Mouse (Mus musculus): Measurements from ENCODE around the gene Rtn1.
"Not testable (repeated sequence)": the region's sequence is repeated elsewhere in the genome, so short reads cannot be mapped to it uniquely, and the experiment has no call there.

Rtn1 gene

DNA sequence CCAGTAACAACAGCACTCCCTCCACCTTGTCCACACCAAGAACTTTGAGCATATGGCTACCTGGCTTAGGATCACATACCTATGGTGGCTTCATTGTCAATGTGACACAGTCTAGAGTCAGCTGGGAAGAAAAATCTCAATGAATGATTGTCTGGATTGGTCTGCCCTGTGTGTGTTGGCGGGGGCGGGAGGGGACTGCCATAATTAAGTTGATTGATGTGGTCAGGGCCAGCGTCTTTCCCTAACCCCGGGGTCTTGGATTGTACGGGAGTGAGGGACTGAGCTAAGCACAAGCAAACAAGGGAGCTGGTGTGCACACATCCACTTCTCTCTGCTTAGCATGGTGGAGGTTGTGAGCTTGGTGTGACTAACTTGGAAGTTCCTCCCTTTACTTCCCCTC is 83.8 kb downstream of the Rtn1 start:
- no peak for DNase-seq (ENCODE audit: low read depth, low spot score)

DNA sequence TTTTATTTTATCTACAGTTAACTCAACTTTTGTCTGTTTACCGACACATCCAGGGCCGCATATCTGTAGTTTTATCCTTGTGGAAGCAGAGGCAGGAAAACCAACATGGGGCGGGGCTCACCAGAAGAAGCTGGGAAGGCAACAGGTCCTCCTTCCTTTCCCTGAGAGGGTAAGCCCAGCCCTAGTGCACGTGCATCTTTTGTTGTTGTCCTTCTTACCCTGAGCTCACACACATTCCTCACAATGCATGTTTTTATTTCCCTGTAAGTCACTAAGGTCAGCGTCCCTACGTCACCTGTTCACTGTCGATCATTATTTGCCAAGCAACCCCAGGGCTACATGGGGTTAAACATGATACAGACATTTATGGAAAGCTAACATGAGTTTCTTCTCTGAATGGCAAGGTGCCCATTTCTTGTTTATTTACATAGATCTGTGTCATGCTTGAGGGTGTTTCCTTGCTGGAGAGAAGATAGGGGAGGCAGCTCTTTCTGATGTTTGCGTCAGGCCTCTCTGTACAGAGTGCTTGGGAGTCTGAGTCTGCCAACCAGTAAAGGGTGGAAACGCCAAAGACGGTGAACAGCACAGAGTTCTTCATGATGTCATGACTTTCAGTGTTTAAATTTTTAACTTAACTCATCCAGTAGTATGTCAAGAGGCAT is 84.5 kb downstream of the Rtn1 start:
- no peak for DNase-seq (ENCODE audit: low read depth, low spot score)

DNA sequence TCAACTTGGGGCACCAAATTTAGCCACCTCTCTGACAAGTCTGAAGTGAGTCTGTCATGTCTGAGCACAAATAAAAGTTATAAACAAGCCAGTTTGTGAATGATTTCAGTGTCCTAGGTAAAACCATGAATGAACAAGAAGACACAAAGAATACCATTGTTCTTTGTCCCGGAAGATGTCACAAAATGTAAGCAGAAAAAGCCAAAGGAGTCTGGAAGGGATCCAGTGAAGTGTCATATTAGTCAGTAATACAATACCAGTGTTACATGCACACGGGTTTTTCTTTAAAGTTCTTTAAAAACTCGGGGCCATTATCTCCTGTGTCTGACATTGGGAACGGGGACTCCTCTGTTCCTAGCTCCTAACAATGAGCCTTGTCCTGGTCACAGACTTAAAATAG is 85.1 kb downstream of the Rtn1 start:
- DNase-seq (ENCODE audit: low read depth, low spot score), result no peak

DNA sequence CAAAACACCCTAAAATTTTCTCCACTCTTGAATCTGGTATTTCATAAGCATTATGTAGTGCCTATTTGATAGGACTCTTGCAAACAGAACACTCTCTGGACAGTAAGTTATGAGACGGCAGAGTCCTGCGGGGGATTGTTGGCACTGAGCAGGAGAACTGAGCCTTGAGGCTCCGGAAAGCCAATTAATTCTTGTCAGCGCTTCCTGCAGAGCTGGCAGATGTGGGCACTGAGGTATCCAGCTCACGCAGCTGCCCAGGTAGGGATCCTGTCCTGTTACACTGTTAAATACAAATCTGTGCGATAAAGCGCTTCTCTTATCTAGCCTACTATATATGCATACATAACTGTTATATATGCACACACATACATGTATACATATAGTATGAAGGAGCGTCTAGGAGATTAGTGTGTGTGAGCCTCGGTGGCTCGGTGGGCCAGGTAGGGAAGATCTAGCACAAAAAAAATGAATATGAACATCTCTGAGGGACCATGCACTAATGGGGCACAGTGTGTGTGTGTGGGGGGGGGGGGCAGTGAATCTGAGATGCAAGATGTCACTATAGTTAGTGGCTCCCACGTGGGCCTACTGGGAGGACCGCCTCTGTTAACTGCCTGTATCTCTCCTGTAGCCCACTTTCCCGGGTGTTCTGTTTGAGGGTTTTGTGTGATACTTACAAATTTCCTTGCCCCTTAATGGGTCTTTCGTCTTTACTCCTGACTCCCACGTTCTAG is 93.0 kb downstream of the Rtn1 start:
- DNase-seq (ENCODE audit: low read depth, low spot score), result no peak

DNA sequence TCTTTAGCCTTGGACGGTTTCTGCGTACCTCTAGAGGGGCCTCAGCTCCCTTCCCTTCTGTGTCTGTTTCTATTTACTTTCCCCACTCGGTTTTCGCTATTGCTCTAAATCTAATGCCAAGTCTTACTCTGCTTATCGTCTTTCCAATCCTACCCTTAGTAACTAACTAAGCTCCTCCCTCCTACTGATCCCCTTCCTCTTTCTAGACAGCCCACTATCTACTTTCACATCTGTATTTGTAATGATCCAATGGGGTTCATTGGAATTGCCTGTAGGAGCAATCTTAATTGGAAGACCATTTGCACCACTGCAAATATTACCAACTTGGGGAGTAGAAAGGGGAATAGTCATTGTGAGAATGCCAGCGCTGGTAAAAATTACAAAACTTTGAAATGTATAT is 98.0 kb downstream of the Rtn1 start:
- no peak for DNase-seq (ENCODE audit: low read depth, low spot score)

DNA sequence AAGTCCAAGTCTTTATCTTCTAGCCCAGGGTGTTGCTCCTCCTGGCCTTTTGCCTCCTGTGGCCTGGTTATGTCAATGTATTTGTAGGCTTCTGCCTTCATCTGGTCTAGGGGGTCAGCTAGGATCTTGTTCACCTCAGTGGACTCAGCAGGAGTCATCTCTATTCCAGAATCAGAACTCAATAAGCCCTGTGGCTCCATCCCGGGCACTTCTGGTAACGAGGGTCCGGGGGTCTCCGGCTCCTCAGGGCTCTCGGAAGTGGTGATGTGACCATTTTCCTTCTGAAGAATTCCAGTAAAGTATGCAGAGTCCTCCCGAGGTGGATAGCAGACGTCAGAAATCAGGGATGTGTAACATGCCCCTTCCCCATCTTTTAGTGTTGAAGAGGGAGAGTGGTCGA is 100.3 kb downstream of the Rtn1 start:
- DNase-seq (ENCODE audit: low read depth, low spot score), result no peak

DNA sequence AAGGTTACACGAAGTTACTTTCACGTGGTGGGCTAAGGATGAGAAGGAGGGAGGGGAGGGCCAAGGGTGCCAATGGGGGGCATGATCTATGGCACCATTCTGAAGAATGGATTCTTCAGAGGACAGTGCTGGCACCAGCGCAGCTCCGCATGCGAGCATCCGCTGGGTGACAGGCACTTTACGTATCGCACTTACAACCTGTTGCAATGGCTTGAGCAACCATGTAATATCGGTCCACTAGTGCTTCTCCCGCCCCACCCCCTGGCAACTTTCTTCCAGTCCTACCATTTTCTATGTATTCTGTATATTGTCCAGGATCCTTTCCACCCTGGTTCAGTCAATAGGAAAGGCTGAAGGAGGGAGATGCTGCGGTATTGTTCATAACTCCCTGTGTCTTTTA is 102.6 kb downstream of the Rtn1 start:
- DNase-seq (ENCODE audit: low read depth, low spot score), result no peak

DNA sequence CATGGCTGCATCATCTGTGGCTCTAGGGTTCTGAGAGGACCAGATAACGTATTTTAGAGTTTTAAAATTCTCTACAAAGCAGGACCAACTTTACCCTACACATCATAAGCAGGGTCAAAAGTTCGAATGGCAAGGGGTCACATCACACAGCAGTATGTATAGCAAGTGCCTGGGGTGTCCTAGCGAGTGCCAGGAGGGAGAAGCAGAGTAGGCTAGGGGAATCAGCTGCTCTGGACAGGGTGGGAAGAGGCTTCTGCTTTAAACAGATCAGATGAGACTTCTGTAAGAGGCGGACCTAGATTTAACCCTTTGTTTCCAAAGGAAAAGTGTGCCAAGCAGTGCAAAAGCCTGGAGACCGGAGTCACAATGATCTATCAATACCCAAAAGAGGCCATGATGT is 103.4 kb downstream of the Rtn1 start:
- DNase-seq (ENCODE audit: low read depth, low spot score), result no peak

DNA sequence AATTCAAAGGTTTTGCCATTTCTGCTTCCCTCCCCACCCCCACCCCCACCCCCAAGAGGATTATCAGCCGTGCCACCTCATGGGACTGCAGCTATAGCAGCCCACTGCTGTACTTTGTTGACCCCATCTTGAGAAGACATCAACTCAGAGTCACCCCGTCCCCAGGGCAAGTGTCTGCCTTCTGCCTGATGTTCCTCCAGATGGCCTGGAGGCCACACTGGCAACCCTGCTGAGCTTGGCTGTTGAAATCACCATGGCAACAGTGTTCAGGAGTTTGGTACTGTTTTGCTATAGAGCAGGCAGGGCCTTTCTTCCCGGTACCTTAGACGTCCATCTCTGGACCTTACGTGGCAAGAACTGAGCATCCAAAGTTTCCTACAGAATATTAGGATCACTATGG is 103.9 kb downstream of the Rtn1 start:
- no peak for DNase-seq (ENCODE audit: low read depth, low spot score)

DNA sequence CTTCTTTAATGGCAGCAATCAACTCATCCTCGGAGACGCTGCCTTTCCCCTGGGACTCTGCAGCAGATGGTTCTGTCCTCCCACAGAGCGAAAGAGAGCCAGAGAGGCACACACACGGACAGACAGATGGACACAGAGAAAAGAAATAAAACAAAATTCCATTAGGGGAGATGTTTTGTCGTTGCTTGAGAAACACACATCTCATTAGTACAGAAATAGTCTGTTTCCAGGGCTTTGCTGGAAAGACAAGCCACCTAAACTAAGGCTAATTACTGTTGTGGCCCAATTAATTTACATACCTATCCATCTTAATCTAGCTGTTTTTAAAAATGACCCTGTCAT is 104.5 kb downstream of the Rtn1 start:
- no peak for DNase-seq (ENCODE audit: low read depth, low spot score)

DNA sequence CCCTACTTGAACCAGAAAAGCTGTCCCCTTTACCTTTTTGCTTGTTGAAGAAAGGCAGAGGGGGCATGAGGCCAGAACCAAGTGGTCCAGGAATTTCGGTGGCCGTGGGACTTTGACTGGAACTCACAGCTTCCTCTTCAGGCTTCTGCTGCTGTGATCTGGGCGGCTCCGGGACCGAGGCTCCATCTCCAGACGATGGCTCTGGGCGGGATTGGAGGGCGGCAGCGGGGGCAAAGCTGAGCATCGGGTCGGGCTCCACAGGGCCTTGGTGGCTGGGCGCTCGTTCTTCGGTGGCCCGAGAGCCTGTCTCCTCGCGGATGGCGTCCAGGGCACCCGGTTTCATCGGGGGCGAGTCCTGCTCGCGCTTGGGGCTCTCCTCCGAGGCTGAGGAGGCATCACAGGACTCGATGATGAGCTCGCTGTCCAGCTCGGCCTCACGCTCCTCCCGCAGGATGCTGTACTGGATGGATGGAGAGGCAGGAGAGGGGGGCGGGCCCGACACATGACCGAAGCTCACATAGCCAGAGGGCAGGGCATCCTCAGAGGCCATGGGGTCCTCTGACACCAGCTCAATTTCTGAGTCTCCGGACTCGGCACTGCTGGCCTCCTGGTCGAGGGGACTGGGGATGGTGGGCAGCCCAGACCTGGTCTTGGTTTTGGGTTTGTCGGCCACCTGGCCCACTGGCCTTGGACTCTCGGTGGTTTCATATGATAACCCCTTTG is 105.1 kb downstream of the Rtn1 start:
- DNase-seq (ENCODE audit: low read depth, low spot score), result no peak

DNA sequence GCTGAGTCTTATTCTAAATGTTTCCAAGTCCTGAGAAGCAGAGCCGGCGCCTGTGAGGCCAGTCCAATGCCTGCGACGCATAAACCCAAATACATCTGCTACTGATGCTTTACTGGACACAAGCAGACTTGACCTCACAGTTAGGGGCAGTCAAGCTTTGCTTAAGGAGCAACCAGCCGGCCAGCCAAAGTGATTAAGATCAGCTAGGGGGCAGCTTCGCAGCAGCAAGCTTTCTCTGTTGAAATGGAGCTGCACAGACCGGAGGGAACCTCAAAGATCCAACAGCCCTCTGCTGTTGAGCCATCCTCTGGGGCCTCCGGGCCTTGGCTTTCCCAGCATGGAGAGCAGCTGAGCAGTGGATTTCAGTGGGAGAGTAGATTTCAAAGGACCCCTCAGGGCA is 107.4 kb downstream of the Rtn1 start:
- no peak for DNase-seq (ENCODE audit: low read depth, low spot score)

DNA sequence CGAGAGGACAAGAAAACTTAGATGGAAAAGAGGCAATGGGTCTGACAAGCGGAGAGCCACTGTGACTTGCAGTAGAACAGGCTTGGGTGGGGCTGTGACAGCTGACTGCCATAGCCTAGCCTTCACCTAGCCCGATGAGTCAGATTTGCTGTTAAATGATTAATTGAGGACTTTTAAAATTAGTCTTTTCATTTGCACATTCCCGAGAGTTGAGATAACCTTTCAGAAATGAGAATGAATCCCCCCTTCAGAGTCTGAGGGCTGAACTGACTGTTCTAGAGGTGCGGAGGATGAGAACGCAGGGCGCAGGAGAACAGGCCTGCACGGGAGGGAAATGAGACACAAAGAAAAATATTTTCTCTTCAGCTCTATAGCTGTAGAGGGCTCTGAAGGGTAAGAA is 107.9 kb downstream of the Rtn1 start:
- no peak for DNase-seq (ENCODE audit: low read depth, low spot score)

DNA sequence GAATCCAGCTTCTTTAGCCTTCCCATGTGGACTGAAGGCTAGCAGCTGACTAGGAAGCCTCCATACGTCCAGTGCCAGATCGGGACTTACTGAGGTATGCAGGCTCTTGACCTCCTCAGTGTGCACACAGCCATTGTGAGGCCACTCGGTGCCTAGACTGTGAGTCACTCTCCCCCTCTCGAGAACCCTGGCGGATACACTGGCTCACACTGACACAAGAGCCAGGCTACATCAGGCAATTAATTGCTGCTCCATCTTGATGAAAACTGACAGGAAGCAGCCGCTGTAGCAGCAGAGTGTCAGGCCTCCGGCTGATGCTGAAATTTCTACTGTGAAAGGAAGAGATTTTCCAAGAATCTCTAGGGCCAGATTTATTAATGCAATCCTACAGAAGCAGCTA is 110.6 kb downstream of the Rtn1 start:
- no peak for DNase-seq (ENCODE audit: low read depth, low spot score)

DNA sequence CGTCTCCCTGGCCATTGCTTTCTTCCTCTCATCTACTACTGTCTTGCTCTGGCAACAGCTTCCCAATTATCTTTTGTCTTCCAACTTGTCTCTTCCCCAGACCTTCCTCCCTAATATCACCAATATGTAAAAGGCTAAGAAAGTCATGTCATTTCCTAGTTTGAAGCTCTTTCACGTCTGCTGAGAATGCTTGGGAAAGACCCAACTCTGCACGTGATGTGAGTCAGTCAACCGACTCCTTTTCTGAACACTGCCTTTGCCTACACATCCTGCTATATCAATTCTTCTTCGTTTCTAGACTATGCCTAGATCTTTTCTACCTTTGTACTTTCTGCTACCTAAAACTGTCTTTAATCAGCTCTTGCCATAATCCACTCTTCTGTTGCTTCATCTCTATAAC is 112.3 kb downstream of the Rtn1 start:
- no peak for DNase-seq (ENCODE audit: low read depth, low spot score)

DNA sequence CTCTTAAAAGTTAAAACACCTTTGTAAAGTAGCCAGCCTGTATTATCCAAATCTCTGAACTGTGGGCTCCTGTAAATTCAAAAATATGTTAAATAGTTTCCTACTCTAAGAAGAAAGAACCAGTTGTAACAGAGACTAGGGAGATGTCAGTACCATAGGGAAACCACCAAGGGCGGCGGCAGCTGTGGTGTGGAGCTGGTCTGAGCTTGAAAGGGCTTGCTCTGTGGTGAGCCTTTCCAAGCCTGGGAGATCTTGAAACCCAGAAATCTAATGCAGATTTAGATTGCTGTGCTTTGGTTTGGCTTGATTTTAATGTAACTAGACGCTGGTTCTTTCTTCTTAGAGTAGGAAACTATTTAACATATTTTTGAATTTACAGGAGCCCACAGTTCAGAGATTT is 115.7 kb downstream of the Rtn1 start:
- not testable (repeated sequence) for DNase-seq (ENCODE audit: low read depth, low spot score)

DNA sequence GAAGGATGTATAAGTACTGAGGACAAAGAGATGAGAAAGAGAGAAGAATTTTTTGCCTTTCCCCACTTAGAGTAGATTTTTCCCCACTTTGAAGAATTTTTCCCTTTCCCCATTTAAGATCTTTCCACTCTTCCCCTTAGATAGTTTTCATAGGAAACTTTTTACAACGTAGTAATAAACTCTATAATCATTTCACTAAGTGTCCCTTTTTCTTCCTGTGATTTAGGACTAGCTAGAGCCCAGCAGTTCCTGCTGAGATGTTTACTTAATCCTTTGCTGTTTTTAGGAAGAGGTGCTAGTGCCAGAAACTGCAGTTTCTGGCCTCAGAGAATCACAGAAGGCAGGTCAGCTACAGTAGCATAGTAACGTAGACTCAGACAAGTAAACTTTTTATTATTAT is 116.3 kb downstream of the Rtn1 start:
- DNase-seq (ENCODE audit: low read depth, low spot score), result no peak

DNA sequence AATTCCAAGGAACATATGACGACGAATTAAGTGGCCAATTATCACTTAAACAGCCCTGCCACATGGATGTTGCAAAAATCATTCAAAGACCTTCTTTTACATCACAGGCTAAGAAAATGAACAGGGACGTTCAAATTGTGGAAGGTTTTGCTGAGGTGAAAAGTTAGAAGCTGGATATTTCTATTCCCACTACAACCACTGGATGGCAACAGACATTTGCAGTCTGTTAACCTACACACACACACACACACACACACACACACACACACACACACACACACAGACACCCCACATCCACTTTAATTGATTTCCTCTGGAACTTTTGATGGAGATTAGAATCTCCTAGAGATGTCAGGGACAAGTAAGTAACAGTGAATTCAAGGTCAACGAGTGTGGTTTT is 117.6 kb downstream of the Rtn1 start:
- DNase-seq (ENCODE audit: low read depth, low spot score), result no peak

DNA sequence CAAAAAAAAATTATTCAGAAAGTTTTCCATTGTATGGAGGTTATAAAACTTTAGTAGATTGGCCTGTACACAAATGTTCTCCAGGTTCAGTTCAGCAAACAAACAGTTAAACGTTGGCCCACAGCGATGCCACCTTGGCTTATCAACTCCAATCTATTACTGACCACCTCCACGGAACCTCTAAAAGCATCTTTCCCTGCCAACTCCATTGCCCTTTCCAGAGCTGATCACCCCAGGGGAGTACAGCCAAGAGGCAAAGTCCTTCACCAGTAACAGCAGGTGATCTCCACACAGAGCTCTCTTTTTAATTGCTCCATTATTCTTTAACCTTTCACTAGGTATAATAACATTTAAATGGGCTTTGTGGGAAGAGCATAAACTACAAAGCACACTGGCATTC is 120.6 kb downstream of the Rtn1 start:
- DNase-seq (ENCODE audit: low read depth, low spot score), result no peak

DNA sequence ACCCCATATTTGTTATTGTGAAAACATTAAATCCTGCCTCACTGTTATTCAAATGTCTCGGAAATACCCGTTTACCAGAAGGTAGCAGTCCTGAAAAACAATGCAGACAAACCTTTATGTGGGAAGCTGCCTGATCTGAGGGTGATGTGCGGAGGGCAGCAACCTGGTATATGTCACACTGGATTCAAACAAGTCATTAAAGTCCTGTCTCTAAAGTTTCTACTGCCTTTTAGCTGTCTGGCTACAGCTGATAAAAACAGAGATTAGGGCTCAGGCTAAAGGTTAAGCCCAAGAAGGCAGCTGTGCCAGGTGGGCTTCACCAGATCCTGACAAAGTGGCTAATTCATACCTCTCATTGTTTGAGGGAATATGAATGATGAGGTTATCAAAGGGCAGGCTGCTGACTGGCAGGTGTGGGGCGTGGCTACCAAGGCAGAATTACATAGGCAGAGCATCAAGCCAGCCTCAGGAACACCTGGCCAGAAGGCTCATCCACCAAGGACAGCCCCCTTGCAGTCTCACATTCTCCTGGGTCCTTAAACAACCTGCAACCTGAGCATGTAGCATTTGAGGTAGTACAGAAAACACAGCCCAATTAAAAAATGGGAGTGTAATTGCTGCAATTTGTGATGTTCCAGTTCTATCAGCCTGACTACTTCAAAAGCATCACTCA is 121.4 kb downstream of the Rtn1 start:
- no peak for DNase-seq (ENCODE audit: low read depth, low spot score)

DNA sequence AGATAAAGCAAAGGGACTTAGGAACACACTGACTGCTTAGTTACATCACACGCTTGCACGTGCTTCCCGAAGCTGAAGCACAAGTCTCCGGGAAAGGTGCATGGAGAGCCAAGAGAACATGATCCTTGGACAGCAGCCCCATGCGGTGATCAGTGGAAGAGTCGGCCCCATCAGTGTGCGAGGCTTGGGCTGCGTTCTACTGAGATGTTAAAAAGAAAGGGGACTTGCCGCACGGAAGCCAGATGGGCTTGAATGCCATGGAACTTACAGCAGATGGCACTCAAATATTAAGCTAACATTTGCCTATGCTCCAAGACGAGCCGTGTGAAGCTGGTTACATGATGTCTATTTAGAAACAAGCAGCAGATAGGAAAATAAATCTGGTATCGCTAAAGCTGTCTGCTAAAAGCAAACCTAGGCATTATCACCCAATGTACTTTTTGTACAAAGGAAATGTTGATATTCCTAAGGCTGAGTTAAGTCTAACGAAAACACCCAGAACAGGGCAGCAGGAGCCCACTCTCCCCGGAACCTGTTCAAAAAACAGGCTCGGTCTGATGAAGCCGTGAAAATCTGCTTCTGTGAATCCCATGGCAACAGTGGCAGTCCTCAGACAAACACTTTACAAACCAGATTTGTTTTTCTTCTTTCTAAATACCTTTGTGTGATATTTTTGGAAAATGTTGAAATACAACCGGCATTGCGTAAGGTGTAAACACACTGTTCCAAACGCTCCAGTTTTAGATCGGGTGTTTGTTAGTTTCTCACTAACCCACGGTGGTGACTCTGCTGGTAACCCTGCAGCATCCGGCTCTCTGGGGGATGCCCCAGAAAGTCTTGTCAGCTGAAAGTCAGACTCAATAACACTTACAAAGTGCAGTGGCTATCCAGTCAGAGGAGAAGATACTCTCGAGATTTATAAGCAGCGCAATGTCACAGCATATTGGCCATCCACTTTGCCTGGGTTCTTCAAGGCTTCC is 123.2 kb downstream of the Rtn1 start:
- no peak for DNase-seq (ENCODE audit: low read depth, low spot score)

Measured in retina, postnatal 7 days (tissue).